Mouse (Mus musculus): ENCODE measurements at regions not wholly inside any gene's neighbourhood (a gene's known extent, or its start where the extent isn't known, plus 50 kb on each side); places are given as distances from the start of the nearest gene placed in this dataset.
A peak's percentile ranks its signal among the peaks of the same experiment; 100 is the strongest.
"Not testable (repeated sequence)": the region's sequence is repeated elsewhere in the genome, so short reads cannot be mapped to it uniquely, and the experiment has no call there.

GRCm38 (mm10) chr5:102123285-102123684 lies 53.6 kb upstream of the Wdfy3 start:
- 32% methylated on average over 6 of the region's 6 CpGs for WGBS
- no peak overlapping the region for H3K27ac ChIP-seq
- H3K4me3 ChIP-seq = no peak overlapping the region

GRCm38 (mm10) chr5:102126737-102127136 lies 57.0 kb upstream of the Wdfy3 start:
- H3K4me3 ChIP-seq = no peak overlapping the region
- no peak overlapping the region for H3K27ac ChIP-seq
- ATAC-seq (replicated peaks) = no peak
- H3K4me1 ChIP-seq = no peaks in the 10 kb centered on the region
- no peaks in the 10 kb centered on the region for H3K27me3 ChIP-seq (replicated peaks)
- H3K9me3 ChIP-seq = no peaks in the 10 kb centered on the region
- WGBS = 15% methylated on average over 3 of the region's 3 CpGs
- H3K36me3 ChIP-seq (replicated peaks) = no peaks in the 10 kb centered on the region
- no peak overlapping the region for H3K4me2 ChIP-seq
- H3K9ac ChIP-seq = no peak overlapping the region

More at GRCm38 (mm10) chr5:102123285-102123684, 53.6 kb upstream of the Wdfy3 start:
- H3K9me3 ChIP-seq = no peaks in the 10 kb centered on the region
- no peak for ATAC-seq (replicated peaks)
- no peak overlapping the region for H3K4me2 ChIP-seq
- H3K9ac ChIP-seq = no peak overlapping the region
- no peaks in the 10 kb centered on the region for H3K4me1 ChIP-seq
- no peaks in the 10 kb centered on the region for H3K27me3 ChIP-seq (replicated peaks)
- H3K36me3 ChIP-seq (replicated peaks) = no peaks in the 10 kb centered on the region

- ATAC-seq (replicated peaks) = no peak
- Histone ChIP-seq H3K9ac (no peak overlapping the region), H3K9me3 (no peaks in the 10 kb centered on the region), H3K4me3 (no peak overlapping the region), H3K27me3 (replicated peaks) (no peaks in the 10 kb centered on the region), H3K27ac (no peak overlapping the region), H3K4me1 (peaks cover 8% of the 10 kb centered on the region), H3K36me3 (replicated peaks) (no peaks in the 10 kb centered on the region), H3K4me2 (no peak overlapping the region)
- WGBS = 79% methylated on average over 4 of the region's 4 CpGs
Observed at GRCm38 (mm10) chr5:102147991-102148390, 78.3 kb upstream of the Wdfy3 start.

- ATAC-seq (replicated peaks) = peak; percentile 84
- Histone ChIP-seq H3K27ac (peak overlapping the region; percentile 66), H3K4me1 (peaks cover 8% of the 10 kb centered on the region), H3K36me3 (replicated peaks) (no peaks in the 10 kb centered on the region), H3K4me2 (no peak overlapping the region), H3K9me3 (no peaks in the 10 kb centered on the region), H3K9ac (no peak overlapping the region), H3K27me3 (replicated peaks) (no peaks in the 10 kb centered on the region), H3K4me3 (no peak overlapping the region)
- WGBS = 40% methylated on average over 14 of the region's 14 CpGs
Observed at GRCm38 (mm10) chr5:102149481-102150129, 79.9 kb upstream of the Wdfy3 start.

GRCm38 (mm10) chr5:102159621-102160020 lies 89.9 kb upstream of the Wdfy3 start:
- Histone ChIP-seq H3K4me2 (no peak overlapping the region), H3K9me3 (no peaks in the 10 kb centered on the region), H3K9ac (no peak overlapping the region), H3K4me3 (no peak overlapping the region), H3K4me1 (no peaks in the 10 kb centered on the region), H3K27me3 (replicated peaks) (no peaks in the 10 kb centered on the region), H3K27ac (no peak overlapping the region), H3K36me3 (replicated peaks) (no peaks in the 10 kb centered on the region)
- ATAC-seq (replicated peaks) = no peak
- 27% methylated on average over 2 of the region's 2 CpGs for WGBS

GRCm38 (mm10) chr5:102167981-102168380 lies 98.3 kb upstream of the Wdfy3 start:
- WGBS = 31% methylated on average over 4 of the region's 4 CpGs
- Histone ChIP-seq H3K9me3 (no peaks in the 10 kb centered on the region), H3K9ac (no peak overlapping the region), H3K4me1 (no peaks in the 10 kb centered on the region), H3K27me3 (replicated peaks) (no peaks in the 10 kb centered on the region), H3K36me3 (replicated peaks) (no peaks in the 10 kb centered on the region), H3K4me2 (no peak overlapping the region), H3K27ac (no peak overlapping the region), H3K4me3 (no peak overlapping the region)
- ATAC-seq (replicated peaks) = no peak

- Histone ChIP-seq H3K4me1 (no peaks in the 10 kb centered on the region), H3K9ac (no peak overlapping the region), H3K27ac (no peak overlapping the region), H3K4me2 (no peak overlapping the region), H3K27me3 (replicated peaks) (no peaks in the 10 kb centered on the region), H3K4me3 (no peak overlapping the region), H3K9me3 (no peaks in the 10 kb centered on the region), H3K36me3 (replicated peaks) (no peaks in the 10 kb centered on the region)
- 62% methylated on average over 2 of the region's 3 CpGs for WGBS
- ATAC-seq (replicated peaks) = no peak
Observed at GRCm38 (mm10) chr5:102171808-102172207, 102.1 kb upstream of the Wdfy3 start.

GRCm38 (mm10) chr5:102180250-102180649 lies 110.5 kb upstream of the Wdfy3 start:
- H3K4me2 ChIP-seq = no peak overlapping the region
- no peak overlapping the region for H3K4me3 ChIP-seq
- H3K27ac ChIP-seq = no peak overlapping the region
- H3K27me3 ChIP-seq (replicated peaks) = no peaks in the 10 kb centered on the region
- no peak for ATAC-seq (replicated peaks)
- H3K4me1 ChIP-seq = no peaks in the 10 kb centered on the region
- H3K9me3 ChIP-seq = no peaks in the 10 kb centered on the region
- no peaks in the 10 kb centered on the region for H3K36me3 ChIP-seq (replicated peaks)
- WGBS = 81% methylated on average over 8 of the region's 8 CpGs
- H3K9ac ChIP-seq = no peak overlapping the region

- not testable (repeated sequence) for H3K9ac ChIP-seq; H3K4me2 ChIP-seq; H3K36me3 ChIP-seq (replicated peaks); H3K27ac ChIP-seq; H3K9me3 ChIP-seq; H3K4me3 ChIP-seq; ATAC-seq (replicated peaks); H3K4me1 ChIP-seq; H3K27me3 ChIP-seq (replicated peaks)
- 90% methylated on average over 4 of the region's 4 CpGs for WGBS
Observed at GRCm38 (mm10) chr5:102188951-102189350, 119.2 kb upstream of the Wdfy3 start.

- peaks cover 7% of the 10 kb centered on the region; the same call in 1 of the 2 replicates for H3K4me1 ChIP-seq
- no peaks in the 10 kb centered on the region for H3K36me3 ChIP-seq (replicated peaks)
- H3K9me3 ChIP-seq = no peaks in the 10 kb centered on the region
- H3K4me3 ChIP-seq = no peak overlapping the region
- no peaks in the 10 kb centered on the region for H3K27me3 ChIP-seq (replicated peaks)
- ATAC-seq (replicated peaks) = no peak
- WGBS = 49% methylated on average over 4 of the region's 4 CpGs
- no peak overlapping the region for H3K4me2 ChIP-seq
- no peak overlapping the region for H3K9ac ChIP-seq
- H3K27ac ChIP-seq = no peak overlapping the region
Observed at GRCm38 (mm10) chr5:102206456-102206855, 136.7 kb upstream of the Wdfy3 start.

GRCm38 (mm10) chr5:102206953-102207352 lies 137.2 kb upstream of the Wdfy3 start:
- no peaks in the 10 kb centered on the region for H3K36me3 ChIP-seq (replicated peaks)
- H3K9me3 ChIP-seq = no peaks in the 10 kb centered on the region
- H3K27me3 ChIP-seq (replicated peaks) = no peaks in the 10 kb centered on the region
- H3K4me2 ChIP-seq = peak overlapping the region; percentile 46
- peak overlapping the region; percentile 2; the same call in 1 of the 2 replicates for H3K4me3 ChIP-seq
- WGBS = 2% methylated on average over 16 of the region's 16 CpGs
- no peak overlapping the region for H3K9ac ChIP-seq
- no peak overlapping the region for H3K27ac ChIP-seq
- peak; percentile 92 for ATAC-seq (replicated peaks)
- H3K4me1 ChIP-seq = peaks cover 7% of the 10 kb centered on the region; the same call in 1 of the 2 replicates

- 66% methylated on average over 6 of the region's 6 CpGs for WGBS
Observed at GRCm38 (mm10) chr5:102213145-102213544, 143.4 kb upstream of the Wdfy3 start.

GRCm38 (mm10) chr5:102227131-102227530 lies 157.4 kb upstream of the Wdfy3 start:
- Histone ChIP-seq H3K4me2 (no peak overlapping the region), H3K27ac (no peak overlapping the region), H3K4me3 (no peak overlapping the region), H3K36me3 (replicated peaks) (no peaks in the 10 kb centered on the region), H3K27me3 (replicated peaks) (no peaks in the 10 kb centered on the region), H3K9ac (no peak overlapping the region), H3K9me3 (no peaks in the 10 kb centered on the region), H3K4me1 (0 out of 2 replicates have a peak, but pooled peaks cover 3% of the 10 kb centered on the region)
- ATAC-seq (replicated peaks) = 0 out of 2 replicates have a peak, but pooled peaks have one; percentile 50
- 15% methylated on average over 6 of the region's 6 CpGs for WGBS

More at GRCm38 (mm10) chr5:102213145-102213544, 143.4 kb upstream of the Wdfy3 start:
- Histone ChIP-seq H3K9me3 (no peaks in the 10 kb centered on the region), H3K27me3 (replicated peaks) (no peaks in the 10 kb centered on the region), H3K36me3 (replicated peaks) (no peaks in the 10 kb centered on the region), H3K4me1 (no peaks in the 10 kb centered on the region), H3K27ac (no peak overlapping the region), H3K4me2 (no peak overlapping the region), H3K9ac (no peak overlapping the region), H3K4me3 (no peak overlapping the region)
- ATAC-seq (replicated peaks) = no peak

All from midbrain, embryonic 15.5 days (tissue).